Mouse (Mus musculus): Measurements from ENCODE around the gene Abca2.
"Not testable (repeated sequence)": the region's sequence is repeated elsewhere in the genome, so short reads cannot be mapped to it uniquely, and the experiment has no call there.

Gene Abca2

DNA sequence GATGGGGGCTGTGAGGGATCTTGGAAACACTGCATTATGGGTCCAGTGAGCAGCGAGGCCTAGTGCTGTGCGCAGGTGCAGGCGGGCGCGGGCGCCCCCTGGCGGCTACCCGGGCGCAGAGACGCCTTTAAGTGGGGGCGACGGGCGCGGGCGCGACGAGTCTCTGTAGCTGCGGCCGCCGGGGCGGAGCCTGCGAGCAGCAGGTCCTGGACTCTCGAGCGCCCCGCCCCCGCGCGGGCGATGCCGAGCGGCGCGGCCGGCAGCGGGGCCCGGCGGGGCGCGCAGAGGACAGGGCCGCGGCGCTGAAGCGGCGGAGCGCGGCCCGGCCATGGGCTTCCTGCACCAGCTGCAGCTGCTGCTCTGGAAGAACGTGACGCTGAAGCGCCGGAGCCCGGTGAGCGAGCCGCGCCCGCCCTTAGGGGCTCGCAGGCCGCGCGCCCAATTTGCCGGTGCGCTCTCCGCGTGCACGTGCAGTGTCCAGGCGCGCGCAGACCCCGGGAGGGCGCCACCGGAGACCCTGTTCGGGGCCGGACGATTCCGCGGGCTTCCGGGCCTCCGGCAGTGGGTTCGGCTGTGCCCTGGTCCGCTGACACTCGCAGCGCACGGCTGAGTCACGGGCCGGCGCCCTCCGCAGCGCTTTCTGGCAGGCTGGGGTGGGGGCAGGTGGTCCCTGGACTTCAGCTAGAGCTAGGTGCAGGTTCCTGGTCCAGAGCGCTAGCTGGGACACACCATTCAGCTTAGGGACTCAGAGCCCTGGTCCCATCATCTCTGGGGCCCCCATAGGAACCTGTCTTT lies at the start of gene Abca2:
TSS of gene Abca2 (plus strand) at position 262 of the 795 bp plus-strand sequence.
- peak; percentile 74 for DNase-seq (ENCODE audit: extremely low read depth, low read depth)

DNA sequence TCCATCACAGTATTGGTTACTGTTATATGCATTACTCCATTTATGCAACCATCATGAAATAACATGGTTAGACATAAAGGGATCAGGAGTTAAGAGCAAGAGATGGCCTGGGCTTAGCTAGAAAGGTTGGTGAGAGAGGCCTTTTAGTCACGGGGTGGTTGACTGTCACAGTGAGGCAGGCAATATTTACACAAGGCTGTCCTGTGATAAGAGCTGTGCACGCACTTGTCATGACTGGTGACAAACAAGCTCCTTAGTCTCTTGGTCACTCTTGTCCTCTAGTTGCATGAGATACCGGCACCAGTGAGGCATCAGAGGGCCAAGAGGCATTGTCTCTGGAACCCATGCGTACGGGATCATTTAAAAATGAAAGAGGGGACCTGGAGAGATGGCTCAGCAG lies 44.0 kb upstream of the Abca2 start:
- DNase-seq (ENCODE audit: extremely low read depth, low read depth) = no peak

DNA sequence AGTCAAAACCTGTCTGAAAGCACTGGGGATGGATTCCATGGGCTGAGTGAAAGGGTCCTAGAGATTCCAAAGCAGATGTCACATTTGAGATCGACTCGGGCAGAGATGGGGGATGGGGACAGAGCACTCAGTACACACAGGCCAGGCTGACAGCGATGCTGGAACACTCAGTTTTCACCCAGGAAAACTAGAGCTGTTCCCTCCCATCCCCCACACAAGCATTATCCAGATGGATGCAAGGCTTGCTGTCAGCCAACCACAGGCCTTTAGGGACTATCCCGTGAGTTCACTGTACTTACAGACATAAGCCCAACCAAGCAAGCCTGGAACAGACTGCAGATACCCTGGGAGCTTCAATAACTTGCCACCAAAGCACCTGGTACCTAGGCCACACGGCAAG lies 37.2 kb upstream of the Abca2 start:
- no peak for DNase-seq (ENCODE audit: extremely low read depth, low read depth)

- no peak for DNase-seq (ENCODE audit: extremely low read depth, low read depth)
Observed at GRCm38 (mm10) chr2:25394281-25395221, 34.0 kb upstream of the Abca2 start.

GRCm38 (mm10) chr2:25395721-25396596 lies 32.5 kb upstream of the Abca2 start, which contains the start of gene Entpd2:
Gene Entpd2, plus strand, starts transcription at chr2:25395874.
- DNase-seq (ENCODE audit: extremely low read depth, low read depth) = no peak

GRCm38 (mm10) chr2:25396597-25396983 lies 31.9 kb upstream of the Abca2 start:
- DNase-seq (ENCODE audit: extremely low read depth, low read depth) = no peak

DNA sequence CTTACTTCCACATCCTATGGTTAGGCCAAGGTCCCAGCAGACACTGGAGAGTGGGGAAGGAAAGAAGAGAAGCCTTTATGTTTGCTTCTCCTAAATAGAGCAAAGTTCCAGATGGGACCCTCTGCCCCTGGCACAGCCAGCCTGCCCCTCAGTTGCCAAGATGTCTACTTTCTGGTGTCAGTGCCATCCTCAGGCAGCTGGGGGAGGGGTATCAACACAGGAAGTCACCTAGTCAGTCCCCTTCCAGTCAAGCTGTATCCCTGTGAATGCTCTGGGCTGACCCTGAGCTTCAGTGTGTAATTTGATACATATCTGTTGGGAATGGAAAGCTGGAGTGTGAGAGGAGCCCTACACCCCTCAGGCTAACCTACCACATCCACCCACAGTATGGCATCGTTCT lies 31.5 kb upstream of the Abca2 start:
- no peak for DNase-seq (ENCODE audit: extremely low read depth, low read depth)

DNA sequence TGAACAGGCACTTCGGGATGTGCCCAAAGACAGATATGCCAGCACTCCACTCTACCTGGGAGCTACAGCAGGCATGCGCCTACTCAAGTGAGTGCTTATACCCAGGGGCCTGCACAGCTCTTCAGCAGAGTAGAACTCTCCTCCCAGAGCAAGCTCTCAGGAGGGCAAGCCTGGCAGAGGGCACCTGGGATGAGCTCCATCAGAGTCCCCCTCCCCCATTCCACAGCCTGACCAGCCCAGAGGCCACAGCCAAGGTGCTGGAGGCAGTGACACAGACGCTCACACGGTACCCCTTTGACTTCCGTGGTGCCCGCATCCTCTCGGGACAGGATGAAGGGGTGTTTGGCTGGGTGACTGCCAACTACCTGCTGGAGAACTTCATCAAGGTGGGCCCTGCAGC lies 30.4 kb upstream of the Abca2 start:
- no peak for DNase-seq (ENCODE audit: extremely low read depth, low read depth)

- DNase-seq (ENCODE audit: extremely low read depth, low read depth) = no peak
Observed at GRCm38 (mm10) chr2:25399051-25399450, 29.5 kb upstream of the Abca2 start, which contains the start of gene Npdc1. Gene Npdc1, plus strand, starts transcription at chr2:25399351.

GRCm38 (mm10) chr2:25400291-25400690 lies 28.2 kb upstream of the Abca2 start:
- no peak for DNase-seq (ENCODE audit: extremely low read depth, low read depth)

GRCm38 (mm10) chr2:25400764-25401163 lies 27.7 kb upstream of the Abca2 start:
- no peak for DNase-seq (ENCODE audit: extremely low read depth, low read depth)

DNA sequence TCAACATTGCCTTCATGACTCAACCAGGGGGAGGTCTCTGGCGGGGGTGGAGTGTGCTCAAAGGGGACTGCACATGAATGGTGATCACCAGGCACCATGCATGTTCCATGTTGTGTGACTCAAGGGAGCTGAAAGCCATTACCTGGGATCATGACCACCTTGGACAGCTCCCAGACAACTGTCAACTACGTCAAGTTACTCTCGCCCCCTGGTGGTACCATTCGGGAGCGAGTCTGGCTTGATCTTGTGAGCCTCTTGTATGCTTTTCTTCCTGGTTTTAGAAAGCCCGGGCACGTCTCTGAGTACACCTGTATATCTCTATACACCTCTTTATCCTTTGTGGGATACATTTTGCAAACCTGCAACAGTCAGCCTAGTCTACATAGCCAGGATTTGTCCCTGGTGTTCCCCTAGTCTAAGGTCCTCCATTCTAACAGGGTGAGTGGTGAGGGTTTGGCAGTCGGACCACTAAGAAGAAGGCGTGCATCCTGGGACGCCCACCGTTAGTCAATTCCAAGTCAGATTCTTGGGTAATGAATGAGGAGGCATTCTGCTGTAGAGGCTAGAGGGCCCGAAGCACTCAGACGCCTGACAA lies 26.0 kb upstream of the Abca2 start:
- DNase-seq (ENCODE audit: extremely low read depth, low read depth) = peak; percentile 57

- DNase-seq (ENCODE audit: extremely low read depth, low read depth) = no peak
Observed at GRCm38 (mm10) chr2:25402972-25403601, 25.4 kb upstream of the Abca2 start.

- no peak for DNase-seq (ENCODE audit: extremely low read depth, low read depth)
Observed at GRCm38 (mm10) chr2:25403994-25404393, 24.5 kb upstream of the Abca2 start.

GRCm38 (mm10) chr2:25408908-25409307 lies 19.6 kb upstream of the Abca2 start:
- no peak for DNase-seq (ENCODE audit: extremely low read depth, low read depth)

GRCm38 (mm10) chr2:25413436-25413835 lies 15.1 kb upstream of the Abca2 start:
- not testable (repeated sequence) for DNase-seq (ENCODE audit: extremely low read depth, low read depth)

DNA sequence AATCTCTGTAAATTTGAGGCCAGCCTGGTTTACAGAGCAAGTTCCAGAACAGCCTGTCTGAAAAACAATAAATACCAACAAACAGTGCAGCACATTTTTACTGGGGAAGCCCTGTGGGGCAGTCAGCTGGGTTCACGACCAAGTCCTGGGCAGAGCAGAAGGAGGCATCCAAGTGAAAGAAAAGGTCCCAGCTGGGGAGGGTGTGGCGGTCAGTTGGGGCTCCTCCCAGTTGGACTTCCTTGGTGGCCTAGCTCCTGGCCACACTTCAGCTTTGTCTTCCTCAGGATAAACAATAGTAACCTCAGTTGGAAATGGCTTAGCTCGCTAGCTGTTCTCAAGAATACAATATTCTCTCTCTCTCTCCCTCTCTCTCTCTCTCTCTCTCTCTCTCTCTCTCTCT lies 11.1 kb upstream of the Abca2 start:
- DNase-seq (ENCODE audit: extremely low read depth, low read depth) = no peak

- peak; percentile 49 for DNase-seq (ENCODE audit: extremely low read depth, low read depth)
Observed at GRCm38 (mm10) chr2:25421896-25422295, 6.6 kb upstream of the Abca2 start.

- no peak for DNase-seq (ENCODE audit: extremely low read depth, low read depth)
Observed at GRCm38 (mm10) chr2:25422587-25423410, 5.7 kb upstream of the Abca2 start, which contains the start of gene Fut7. Gene Fut7, plus strand, starts transcription at chr2:25423267.

All from MEL-GATA-1-ER (cell line).